Mouse (Mus musculus) testis, adult 10 weeks (tissue): Measurements from ENCODE around the gene Gas2l2. TPM values are rescaled to one million over a fixed set of nuclear protein-coding genes. Genes with fewer than 3 reads are reported as not detected.

Experiments
- polyA plus RNA-seq: library from polyadenylated mRNA; stranded (reverse); fragments of 350-450 nt; fragmentation: Illumina TruSeq; extraction: RNeasy Lipid Tissue Mini Kit (QIAGEN cat#74804); gene quantifications from one replicate; pipeline ENCODE4 v1.2.3, GENCODE M21; 2014; ENCODE audit warnings: low read depth, low replicate concordance

Gas2l2 gene
- not detected for polyA plus RNA-seq

DNA sequence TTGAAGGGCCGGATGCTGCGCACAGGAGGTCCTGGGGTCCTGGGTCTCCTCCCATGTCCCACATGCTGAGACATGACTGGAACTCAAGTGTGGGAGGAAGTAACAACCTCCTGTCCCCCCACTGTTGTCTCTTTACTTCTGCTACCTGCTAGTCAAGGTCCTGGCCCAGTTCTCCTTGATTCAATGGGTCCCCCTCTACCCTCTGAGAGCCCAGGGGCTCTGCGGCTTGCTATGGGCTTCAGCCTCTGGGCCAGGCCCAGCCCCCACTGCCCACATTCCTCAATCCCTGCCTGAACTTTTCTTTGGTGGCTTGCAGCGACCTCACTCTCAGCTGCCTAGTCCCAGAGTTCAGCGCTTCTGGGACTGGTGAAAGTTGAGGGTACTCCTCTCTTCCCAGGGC lies at the start of gene Gas2l2:
TSS of gene Gas2l2 (minus strand) at position 101 of the 400 bp plus-strand sequence.

DNA sequence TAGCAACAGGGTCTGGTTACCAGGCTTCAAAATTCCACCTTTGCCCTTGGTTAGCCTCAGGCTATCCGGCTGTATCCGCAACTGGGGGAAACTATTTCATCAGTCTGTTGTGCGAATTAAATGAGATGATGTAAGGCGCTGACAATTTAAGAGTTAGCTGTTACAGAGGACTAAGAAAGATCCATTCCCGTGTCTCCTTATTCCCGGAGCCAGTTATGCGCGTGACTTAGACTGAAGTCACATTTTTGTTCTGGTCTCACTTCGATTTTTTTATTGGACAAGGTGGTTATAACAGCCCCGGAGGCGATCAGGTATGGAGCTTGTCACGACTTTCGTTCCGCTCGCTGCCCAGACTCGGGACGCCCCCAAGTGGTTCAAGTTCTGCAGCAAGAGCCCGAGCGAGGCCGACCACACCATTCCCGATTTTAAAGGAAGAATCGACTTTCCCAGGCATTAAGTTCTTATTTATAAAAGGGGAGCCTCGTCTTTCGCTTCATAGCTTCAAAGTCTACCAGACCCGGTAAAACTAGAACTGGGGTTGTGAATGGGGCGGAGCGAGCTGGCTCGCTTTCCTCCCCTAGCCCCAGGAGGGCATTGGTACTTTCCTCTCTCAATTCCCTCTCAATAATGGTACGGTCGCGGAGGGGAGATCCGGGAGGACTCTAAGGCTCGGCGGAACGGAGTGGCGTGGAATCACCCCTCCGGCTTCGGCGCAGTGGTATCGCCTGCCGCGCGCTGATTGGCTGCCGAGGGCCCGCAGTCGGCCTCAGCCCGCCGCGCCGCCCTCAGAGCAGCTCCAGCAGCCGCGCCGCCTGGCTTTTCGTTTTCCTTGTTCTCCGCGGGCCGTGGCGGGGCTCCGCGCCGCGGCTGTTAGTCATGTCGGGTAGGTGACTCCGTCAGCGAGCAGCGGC lies 43.3 kb upstream of the Gas2l2 start, which contains the start of gene Taf15:
TSS of gene Taf15 (plus strand) at position 763 of the 911 bp plus-strand sequence.

DNA sequence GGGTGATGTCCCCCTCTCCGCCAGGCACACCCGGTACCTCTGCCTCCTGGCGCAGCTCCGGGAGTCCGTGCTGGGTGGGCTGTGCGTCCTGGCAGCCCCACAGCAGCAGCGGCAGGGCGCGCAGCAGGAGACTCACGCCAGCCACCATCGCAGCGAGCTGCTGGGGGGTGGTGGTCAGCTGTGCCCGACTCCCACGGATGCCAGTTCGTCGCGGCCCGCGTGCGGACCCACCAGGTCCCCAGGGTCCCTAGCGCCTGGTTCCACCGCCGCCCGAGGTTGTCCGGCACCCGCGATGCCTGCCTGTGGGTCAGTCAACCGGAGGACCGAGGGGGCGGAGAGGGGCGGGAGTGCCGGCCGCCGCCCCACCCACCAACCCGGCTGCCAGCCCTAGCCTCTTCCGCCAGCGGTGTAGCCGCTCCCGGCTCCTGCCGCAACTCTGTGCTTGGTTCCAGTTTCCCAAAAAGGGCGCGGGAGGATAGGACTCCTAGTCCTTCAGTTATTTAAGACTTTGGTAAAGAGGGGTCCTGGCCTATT lies 33.5 kb upstream of the Gas2l2 start, which contains the start of gene Mmp28:
TSS of gene Mmp28 (minus strand) at position 361 of the 534 bp plus-strand sequence.

DNA sequence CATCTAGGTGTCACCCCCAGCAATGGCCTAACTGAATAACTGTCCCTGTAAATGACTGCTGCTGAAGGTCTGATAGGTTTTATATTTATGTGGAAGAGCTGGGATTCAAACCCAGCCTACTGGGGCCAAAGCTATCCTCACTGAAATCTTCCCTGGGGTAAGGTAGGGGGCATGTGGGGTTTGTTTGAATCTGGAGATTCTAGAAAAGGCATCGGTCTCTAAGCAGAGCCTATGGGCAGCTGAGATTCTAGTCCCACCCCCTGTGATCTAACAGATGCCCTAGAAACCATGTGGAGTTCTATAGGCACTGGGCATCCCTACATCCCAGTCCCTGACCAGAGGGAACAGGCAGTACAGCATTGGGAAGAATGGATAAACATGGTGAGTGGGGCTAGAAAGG lies 8.1 kb upstream of the Gas2l2 start, which contains the start of gene 1700020L24Rik:
TSS of gene 1700020L24Rik (plus strand) at position 301 of the 400 bp plus-strand sequence.

DNA sequence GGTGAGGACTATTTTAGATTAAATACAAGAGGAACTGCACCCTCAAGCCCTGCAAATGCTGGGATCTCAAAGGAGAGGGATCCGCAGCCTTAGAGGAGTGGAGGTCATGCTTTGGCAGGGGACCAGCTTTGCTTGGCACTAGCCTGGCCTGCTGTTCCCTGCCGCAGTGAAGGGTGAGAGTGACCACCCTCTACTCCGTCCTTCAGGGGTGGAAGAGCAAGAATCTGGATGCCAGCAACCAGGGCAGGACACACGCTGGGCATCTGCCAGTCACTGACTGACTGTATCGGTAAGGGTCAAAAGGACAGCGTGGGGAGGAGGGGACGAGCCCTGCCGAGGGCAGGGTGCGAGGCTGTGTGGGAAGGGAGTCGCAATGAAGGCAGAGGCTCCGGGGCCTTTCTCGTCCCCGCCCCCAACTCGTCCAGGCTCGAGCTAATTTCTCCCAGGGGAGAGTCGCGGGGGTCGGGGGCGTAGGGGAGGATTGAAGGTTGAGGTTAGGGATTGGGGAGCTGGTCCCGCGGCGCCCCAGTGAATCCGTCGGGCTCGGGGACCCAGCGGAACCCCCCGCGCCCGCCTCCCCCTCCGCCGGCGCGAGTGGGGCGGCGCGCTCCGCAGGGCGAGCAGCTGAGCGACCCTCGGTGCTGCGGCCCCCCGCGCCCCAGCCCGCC lies 20.0 kb downstream of the Gas2l2 start, which contains the start of gene Rasl10b:
TSS of gene Rasl10b (plus strand) at position 51 of the 668 bp plus-strand sequence.

Other genes with a start within 250 kb of the Gas2l2 start
- 2.0 TPM for gene Slfn3, start 238.1 kb downstream of the Gas2l2 start, polyA plus RNA-seq
- 0.10 TPM for gene Slfn14, start 142.7 kb downstream of the Gas2l2 start, polyA plus RNA-seq
- 450 TPM for gene Ap2b1, start 130.4 kb downstream of the Gas2l2 start, polyA plus RNA-seq
- gene Pex12, start 126.9 kb downstream of the Gas2l2 start, polyA plus RNA-seq: 51.5 TPM
- gene Rasl10b, start 20.3 kb downstream of the Gas2l2 start, polyA plus RNA-seq: 0.08 TPM
- 3.0 TPM for gene 1700020L24Rik, start 8.2 kb upstream of the Gas2l2 start, polyA plus RNA-seq
- gene Mmp28, start 33.6 kb upstream of the Gas2l2 start, polyA plus RNA-seq: 0.18 TPM
- 156 TPM for gene Taf15, start 43.6 kb upstream of the Gas2l2 start, polyA plus RNA-seq
- 30.0 TPM for gene Heatr9, start 92.7 kb upstream of the Gas2l2 start, polyA plus RNA-seq
- 0.52 TPM for gene Ccl5, start 101.1 kb upstream of the Gas2l2 start, polyA plus RNA-seq
- gene Ccl9, start 149.2 kb upstream of the Gas2l2 start, polyA plus RNA-seq: 0.24 TPM
- 0.76 TPM for gene Ccl6, start 163.6 kb upstream of the Gas2l2 start, polyA plus RNA-seq
- not detected for gene Rpl9-ps1, start 216.2 kb upstream of the Gas2l2 start, polyA plus RNA-seq
- not detected for gene Ccl3, start 219.9 kb upstream of the Gas2l2 start, polyA plus RNA-seq
- not detected for gene Ccl4, start 233.1 kb upstream of the Gas2l2 start, polyA plus RNA-seq